Mouse (Mus musculus): ENCODE data around the gene Klhl42. TPM values are rescaled to one million over a fixed set of nuclear protein-coding genes. Genes with fewer than 3 reads are reported as not detected.

Klhl42 gene
- polyA plus RNA-seq, 1 experiment = 2.2 TPM

DNA sequence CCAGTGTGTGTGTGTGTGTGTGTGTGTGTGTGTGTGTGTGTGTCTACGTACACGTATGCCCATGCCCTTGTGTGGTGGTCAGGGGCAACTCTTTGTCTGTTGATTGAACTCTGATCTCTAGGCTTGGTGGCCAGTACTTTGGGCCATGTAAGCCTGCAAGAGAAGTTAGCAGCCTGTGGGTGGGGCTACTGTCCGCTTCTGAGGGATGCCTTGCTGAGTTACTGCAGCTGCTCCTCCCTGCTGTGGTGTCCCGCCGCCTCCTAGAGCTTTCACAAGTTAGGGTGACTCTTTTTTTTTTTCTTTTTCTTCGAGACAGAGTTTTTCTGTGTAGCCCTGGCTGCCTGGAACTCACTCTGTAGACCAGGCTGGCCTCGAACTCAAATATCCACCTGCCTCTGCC, 31.9 kb upstream of the Klhl42 start:
- Histone ChIP-seq H3K79me2 (ENCODE audit: control insufficient read depth, insufficient read depth) (no peaks in the 10 kb centered on the region), H3K27me3 (ENCODE audit: control insufficient read depth, insufficient read depth, insufficient read length) (no peaks in the 10 kb centered on the region), H3K4me3 (no peak overlapping the region), H3ac (ENCODE audit: control insufficient read depth, insufficient read length) (no peak overlapping the region), H3K36me3 (ENCODE audit: control insufficient read depth, insufficient read depth) (peaks cover 25% of the 10 kb centered on the region), H3K4me2 (ENCODE audit: low read depth) (no peak overlapping the region)
- TF ChIP-seq TCF12 (IDR thresholded peaks at IDR 0.05; ENCODE audit: insufficient read depth, poor library complexity, severe bottlenecking) (no peak), REST (IDR thresholded peaks at IDR 0.05; ENCODE audit: insufficient read depth, insufficient read length) (no peak), MYOG (IDR thresholded peaks at IDR 0.05; ENCODE audit: control insufficient read depth in 1 of 3, insufficient read depth in 1 of 3, insufficient read length in 2 of 3, low read depth in 2 of 3) (no peak), TCF3 (IDR thresholded peaks at IDR 0.05; ENCODE audit: insufficient read length, low read depth) (no peak), CEBPB (IDR thresholded peaks at IDR 0.05; ENCODE audit: insufficient read depth, poor library complexity, severe bottlenecking) (no peak), SRF (IDR thresholded peaks at IDR 0.05; ENCODE audit: control insufficient read depth, insufficient read length, low read depth) (no peak), E2F4 (IDR thresholded peaks at IDR 0.05; ENCODE audit: insufficient read depth) (no peak)

DNA sequence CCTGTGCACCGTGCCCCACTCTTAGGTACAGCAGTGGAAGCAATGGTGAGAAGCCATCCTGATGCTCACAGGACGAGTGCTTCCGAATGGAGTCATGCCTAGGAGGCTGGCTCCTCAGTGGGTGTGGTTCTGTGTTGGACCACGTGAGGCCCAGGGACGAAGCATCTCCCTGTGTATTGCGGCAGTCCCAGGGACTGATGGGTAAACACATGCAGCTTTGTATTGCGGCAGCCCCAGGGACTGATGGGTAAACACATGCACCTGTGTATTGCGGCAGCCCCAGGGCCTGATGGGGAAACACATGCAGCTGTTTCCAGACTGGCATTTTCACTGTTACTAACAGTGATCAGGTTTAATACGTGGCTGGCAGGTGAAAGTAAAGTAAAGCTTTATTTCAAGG, 29.5 kb upstream of the Klhl42 start:
- Histone ChIP-seq H3K79me2 (ENCODE audit: control insufficient read depth, insufficient read depth) (no peaks in the 10 kb centered on the region), H3K36me3 (ENCODE audit: control insufficient read depth, insufficient read depth) (peaks cover 25% of the 10 kb centered on the region)
- TF ChIP-seq TCF3 (IDR thresholded peaks at IDR 0.05; ENCODE audit: insufficient read length, low read depth) (no peak), USF1 (IDR thresholded peaks at IDR 0.05; ENCODE audit: low read depth) (no peak), CEBPB (IDR thresholded peaks at IDR 0.05; ENCODE audit: insufficient read depth, poor library complexity, severe bottlenecking) (no peak), MAX (IDR thresholded peaks at IDR 0.05; ENCODE audit: low read depth) (no peak), POLR2AphosphoS2 (IDR thresholded peaks at IDR 0.05; ENCODE audit: insufficient read length, low read depth) (no peak)

DNA sequence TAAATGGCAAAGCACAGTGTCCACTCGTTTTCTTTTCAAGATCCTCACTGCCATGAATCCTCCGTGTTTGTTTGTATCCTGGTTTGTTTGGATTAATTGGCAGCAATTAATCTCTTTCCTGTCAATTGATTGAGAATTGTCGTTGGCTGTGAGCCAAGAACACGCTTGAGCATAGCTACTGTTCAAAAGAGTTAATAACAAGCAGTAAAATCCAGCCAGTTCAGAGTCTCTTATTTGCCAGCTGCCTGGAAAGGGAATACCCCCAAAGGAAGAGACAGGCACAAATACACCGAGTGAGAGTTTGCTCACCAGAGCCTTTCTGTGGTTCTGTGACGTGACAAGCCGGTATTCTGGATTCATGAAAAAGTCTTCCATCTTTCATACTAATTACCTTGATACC, 29.1 kb upstream of the Klhl42 start:
- no peak overlapping the region for H3K4me2 ChIP-seq (ENCODE audit: low read depth)
- H3K79me2 ChIP-seq (ENCODE audit: control insufficient read depth, insufficient read depth) = no peaks in the 10 kb centered on the region
- TF ChIP-seq POLR2A (IDR thresholded peaks at IDR 0.05; ENCODE audit: insufficient read length, low read depth) = no peak
- no peak for TF ChIP-seq MYOG (IDR thresholded peaks at IDR 0.05; ENCODE audit: control insufficient read depth in 1 of 3, insufficient read depth in 1 of 3, insufficient read length in 2 of 3, low read depth in 2 of 3)
- TF ChIP-seq CEBPB (IDR thresholded peaks at IDR 0.05; ENCODE audit: insufficient read depth, poor library complexity, severe bottlenecking) = no peak
- no peak for TF ChIP-seq USF1 (IDR thresholded peaks at IDR 0.05; ENCODE audit: low read depth)
- TF ChIP-seq TCF3 (IDR thresholded peaks at IDR 0.05; ENCODE audit: insufficient read length, low read depth) = no peak
- H3ac ChIP-seq (ENCODE audit: control insufficient read depth, insufficient read length) = no peak overlapping the region
- H3K27me3 ChIP-seq (ENCODE audit: control insufficient read depth, insufficient read depth, insufficient read length) = no peaks in the 10 kb centered on the region
- H3K4me3 ChIP-seq = no peak overlapping the region
- peaks cover 25% of the 10 kb centered on the region for H3K36me3 ChIP-seq (ENCODE audit: control insufficient read depth, insufficient read depth)

More for the DNA sequence above, 29.5 kb upstream of the Klhl42 start:
- Histone ChIP-seq H3K4me2 (ENCODE audit: low read depth) (no peak overlapping the region), H3ac (ENCODE audit: control insufficient read depth, insufficient read length) (no peak overlapping the region), H3K27me3 (ENCODE audit: control insufficient read depth, insufficient read depth, insufficient read length) (no peaks in the 10 kb centered on the region), H3K4me3 (no peak overlapping the region)

DNA sequence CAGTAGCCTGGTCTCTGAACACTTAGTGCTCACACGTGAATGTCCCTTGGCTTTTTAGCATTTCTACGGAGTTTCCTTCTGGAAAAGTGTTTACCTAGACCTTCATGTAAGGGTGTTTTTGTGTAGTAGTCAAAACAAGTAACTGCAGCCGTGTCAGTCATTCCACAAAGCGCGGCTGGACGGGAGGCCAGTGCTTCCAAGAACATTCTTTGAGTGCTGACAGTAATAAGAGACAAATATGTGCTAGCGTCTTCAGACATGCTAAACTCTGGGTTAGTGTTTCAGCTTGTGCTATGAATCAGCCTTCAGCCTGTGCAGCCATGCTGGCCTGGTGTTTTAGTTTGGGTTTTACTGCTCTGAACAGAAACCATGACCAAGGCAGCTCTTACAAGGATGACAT, 28.5 kb upstream of the Klhl42 start:
- Histone ChIP-seq H3K79me2 (ENCODE audit: control insufficient read depth, insufficient read depth) (no peaks in the 10 kb centered on the region), H3K4me2 (ENCODE audit: low read depth) (no peak overlapping the region), H3ac (ENCODE audit: control insufficient read depth, insufficient read length) (no peak overlapping the region), H3K27me3 (ENCODE audit: control insufficient read depth, insufficient read depth, insufficient read length) (no peaks in the 10 kb centered on the region), H3K4me3 (no peak overlapping the region), H3K36me3 (ENCODE audit: control insufficient read depth, insufficient read depth) (peaks cover 24% of the 10 kb centered on the region)
- TF ChIP-seq MAX (IDR thresholded peaks at IDR 0.05; ENCODE audit: low read depth) = no peak
- no peak for TF ChIP-seq CEBPB (IDR thresholded peaks at IDR 0.05; ENCODE audit: insufficient read depth, poor library complexity, severe bottlenecking)
- no peak for TF ChIP-seq POLR2A (IDR thresholded peaks at IDR 0.05; ENCODE audit: insufficient read length, low read depth)
- TF ChIP-seq REST (IDR thresholded peaks at IDR 0.05; ENCODE audit: insufficient read depth, insufficient read length) = no peak

DNA sequence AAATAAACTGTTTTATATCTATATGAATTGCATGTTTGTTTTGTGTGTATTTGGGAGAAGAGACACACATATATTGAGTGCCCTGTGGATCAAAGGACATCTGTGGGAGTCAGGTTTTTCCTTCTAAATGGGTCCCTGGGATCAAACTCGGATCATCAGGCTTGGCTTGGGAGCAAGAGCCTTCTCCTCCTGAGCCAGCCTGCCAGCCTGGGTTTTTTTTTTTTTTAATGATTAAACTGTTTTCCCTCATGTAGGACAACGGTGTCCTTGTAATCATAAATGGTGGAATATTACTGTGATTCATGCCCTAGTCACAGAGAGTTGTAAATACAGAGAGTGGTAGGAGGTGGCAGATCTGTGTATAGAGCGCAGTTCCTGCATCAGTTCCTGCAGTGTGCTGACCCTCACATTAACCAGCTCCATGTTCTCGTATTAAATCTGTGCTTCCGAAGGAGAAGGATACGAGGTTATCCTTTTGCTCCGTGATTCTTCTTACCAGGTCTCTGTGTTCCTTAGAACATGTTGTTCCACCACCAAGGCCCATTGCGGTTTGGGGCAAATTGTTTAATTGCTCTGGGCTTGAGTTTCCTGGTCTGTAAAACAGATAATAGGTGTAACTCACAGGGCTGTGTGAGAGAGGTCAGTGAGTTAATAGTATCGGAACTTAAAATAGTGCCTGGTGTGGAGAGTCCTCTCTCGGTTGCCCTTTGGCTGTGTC, 26.8 kb upstream of the Klhl42 start:
- H3K79me2 ChIP-seq (ENCODE audit: control insufficient read depth, insufficient read depth) = no peaks in the 10 kb centered on the region
- TF ChIP-seq MAX (IDR thresholded peaks at IDR 0.05; ENCODE audit: low read depth) = no peak
- TF ChIP-seq MYOG (IDR thresholded peaks at IDR 0.05; ENCODE audit: control insufficient read depth in 1 of 3, insufficient read depth in 1 of 3, insufficient read length in 2 of 3, low read depth in 2 of 3) = no peak
- no peak for TF ChIP-seq TCF12 (IDR thresholded peaks at IDR 0.05; ENCODE audit: insufficient read depth, poor library complexity, severe bottlenecking)
- no peak for TF ChIP-seq POLR2AphosphoS2 (IDR thresholded peaks at IDR 0.05; ENCODE audit: insufficient read length, low read depth)
- TF ChIP-seq REST (IDR thresholded peaks at IDR 0.05; ENCODE audit: insufficient read depth, insufficient read length) = no peak
- TF ChIP-seq USF1 (IDR thresholded peaks at IDR 0.05; ENCODE audit: low read depth) = no peak
- no peak for TF ChIP-seq E2F4 (IDR thresholded peaks at IDR 0.05; ENCODE audit: insufficient read depth)
- no peak for TF ChIP-seq POLR2A (IDR thresholded peaks at IDR 0.05; ENCODE audit: insufficient read length, low read depth)
- H3K36me3 ChIP-seq (ENCODE audit: control insufficient read depth, insufficient read depth) = peaks cover 23% of the 10 kb centered on the region

DNA sequence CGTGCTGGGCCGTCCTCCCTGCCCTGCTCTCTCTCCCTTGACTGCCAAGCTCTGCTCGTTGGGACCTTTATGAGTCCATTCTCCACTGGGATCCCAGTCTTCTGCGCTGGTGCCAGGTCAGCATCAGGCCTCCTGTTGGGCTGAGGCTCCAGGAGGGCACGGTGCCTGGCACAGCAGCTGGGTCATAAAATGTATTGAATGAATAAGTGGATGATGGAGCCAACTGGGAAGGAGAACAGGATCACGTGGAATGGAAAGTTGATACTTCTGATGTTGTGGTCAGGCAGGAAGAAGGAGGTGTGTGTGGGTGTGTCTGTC, 26.3 kb upstream of the Klhl42 start:
- Histone ChIP-seq H3K4me3 (no peak overlapping the region), H3K79me2 (ENCODE audit: control insufficient read depth, insufficient read depth) (no peaks in the 10 kb centered on the region), H3K4me2 (ENCODE audit: low read depth) (no peak overlapping the region), H3ac (ENCODE audit: control insufficient read depth, insufficient read length) (no peak overlapping the region), H3K36me3 (ENCODE audit: control insufficient read depth, insufficient read depth) (peaks cover 23% of the 10 kb centered on the region), H3K27me3 (ENCODE audit: control insufficient read depth, insufficient read depth, insufficient read length) (no peaks in the 10 kb centered on the region)
- TF ChIP-seq TCF3 (IDR thresholded peaks at IDR 0.05; ENCODE audit: insufficient read length, low read depth) = no peak
- TF ChIP-seq POLR2A (IDR thresholded peaks at IDR 0.05; ENCODE audit: insufficient read length, low read depth) = no peak
- no peak for TF ChIP-seq MYOD1 (IDR thresholded peaks at IDR 0.05; ENCODE audit: control insufficient read depth in 1 of 3, insufficient read length in 2 of 3, low read depth in 2 of 3)

More for the DNA sequence above, 26.8 kb upstream of the Klhl42 start:
- Histone ChIP-seq H3ac (ENCODE audit: control insufficient read depth, insufficient read length) (no peak overlapping the region), H3K4me2 (ENCODE audit: low read depth) (no peak overlapping the region), H3K27me3 (ENCODE audit: control insufficient read depth, insufficient read depth, insufficient read length) (no peaks in the 10 kb centered on the region), H3K4me3 (no peak overlapping the region)
